Mouse (Mus musculus) hindbrain, embryonic 11.5 days (tissue): ENCODE results near the gene Gm29666. TPM values are rescaled to one million over a fixed set of nuclear protein-coding genes. Genes with fewer than 3 reads are reported as not detected.

Experiments used
- polyA plus RNA-seq: library from polyadenylated mRNA; unstranded; fragments of >200 nt; fragmentation: Nextera tagmentation; extraction: Ambion mirVana; gene quantifications from 2 replicates; pipeline ENCODE4 v1.2.1, GENCODE M21; 2014

The Gm29666 gene
- polyA plus RNA-seq, 1 experiment from 2014 or later, result 0.62 TPM

Other genes starting within 250 kb of the Gm29666 start
- gene Arhgap8, start 200.0 kb downstream of the Gm29666 start, polyA plus RNA-seq, result 2.3 and 2.9 TPM in 2 replicates
- 34.6 and 44.1 TPM in 2 replicates for gene Phf21b, start 64.0 kb downstream of the Gm29666 start, polyA plus RNA-seq
- 63.3 and 65.0 TPM in 2 replicates for gene Nup50, start 3.4 kb upstream of the Gm29666 start, polyA plus RNA-seq
- 11.8 and 12.9 TPM in 2 replicates for gene 5031439G07Rik, start 68.5 kb upstream of the Gm29666 start, polyA plus RNA-seq
- gene Upk3a, start 97.1 kb upstream of the Gm29666 start, polyA plus RNA-seq, result not detected in 2 replicates
- 27.8 and 29.5 TPM in 2 replicates for gene Fam118a, start 108.9 kb upstream of the Gm29666 start, polyA plus RNA-seq
- 0.08 and 0.13 TPM in 2 replicates for gene Smc1b, start 211.9 kb upstream of the Gm29666 start, polyA plus RNA-seq
- 0.82 and 0.96 TPM in 2 replicates for gene Ribc2, start 212.0 kb upstream of the Gm29666 start, polyA plus RNA-seq